Mouse (Mus musculus): ENCODE results near the gene Psmd1.
"Not testable (repeated sequence)": the region's sequence is repeated elsewhere in the genome, so short reads cannot be mapped to it uniquely, and the experiment has no call there.

DNA sequence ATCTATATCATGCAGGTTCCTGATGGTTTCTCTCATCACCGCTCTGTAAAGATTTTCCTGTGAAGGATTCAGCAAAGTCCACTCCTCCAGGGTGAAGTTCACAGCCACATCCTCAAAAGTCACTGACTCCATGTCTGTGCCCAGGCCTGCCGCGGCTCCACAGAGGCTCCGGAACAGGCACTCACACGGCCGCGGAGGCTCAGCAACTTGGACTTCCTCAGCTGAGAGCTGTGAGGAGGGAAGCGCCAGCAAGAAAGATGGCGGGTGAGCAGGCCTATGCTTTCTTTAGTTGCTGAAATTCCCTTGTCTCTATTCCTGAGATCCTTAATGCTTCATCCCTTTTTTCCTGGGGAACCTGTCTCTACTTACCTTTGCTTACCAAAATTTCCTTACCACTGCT lies 48.4 kb upstream of the Psmd1 start:
- not testable (repeated sequence) for TF ChIP-seq CHD2 (IDR thresholded peaks at IDR 0.05; ENCODE audit: low read depth, low read length); ZC3H11A (IDR thresholded peaks at IDR 0.05; ENCODE audit: borderline replicate concordance, low read depth, low read length); MAFK (IDR thresholded peaks at IDR 0.05; ENCODE audit: insufficient read depth, low read depth, low read length); HCFC1 (IDR thresholded peaks at IDR 0.05; ENCODE audit: borderline replicate concordance, insufficient read depth, low read length); ZNF384 (IDR thresholded peaks at IDR 0.05; ENCODE audit: low read depth, low read length)
